In the genomic region with DNA sequence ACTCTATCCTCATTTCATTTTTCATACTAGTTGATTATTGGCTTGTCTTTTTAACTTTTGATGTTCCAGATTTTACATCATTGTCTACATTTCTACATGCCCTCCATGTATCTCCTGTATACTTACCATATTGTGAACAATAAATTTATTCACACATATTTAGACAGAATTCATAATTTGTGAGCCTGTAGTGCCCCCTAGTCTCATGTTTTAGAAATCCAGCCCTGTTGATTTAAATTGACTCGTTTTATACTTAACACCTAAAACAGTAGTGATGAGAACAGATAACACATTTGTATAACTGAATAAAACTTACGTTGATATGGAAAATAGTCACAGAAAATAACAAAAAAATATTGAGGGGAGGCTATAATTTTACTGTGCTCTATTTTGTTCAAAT, we compare ENCODE assay signal across 31 mouse cellular contexts. TPM values are rescaled to one million over a fixed set of nuclear protein-coding genes. Genes with fewer than 3 reads are reported as not detected.
A peak's percentile ranks its signal among the peaks of the same experiment; 100 is the strongest.
DNase-seq lines count a peak whose midpoint lies in the region; ATAC-seq and TF ChIP-seq lines count a peak whose summit lies in the region.
"Had no signal": no experiment of that assay in that cellular context is flagged by ENCODE, and none has a peak within 500 bp of the region (broad histone marks: within the 10 kb centered on the region; RNA-seq: fewer than 3 reads in every experiment).

No protein-coding gene starts in this region.

- H3K9ac ChIP-seq in lung, embryonic 14.5 days, result no peak overlapping the region
- H3K9ac ChIP-seq in neural tube, embryonic 15.5 days (replicated peaks), result no peak overlapping the region
- H3K9ac ChIP-seq: embryonic facial prominence, embryonic 13.5 days; forebrain, embryonic 13.5 days; hindbrain, embryonic 12.5 days; limb, embryonic 15.5 days; liver, embryonic 14.5 days; lung, embryonic 15.5 days had no signal

- TF ChIP-seq CTCF in lung, embryonic 14.5 days (IDR thresholded peaks at IDR 0.05; ENCODE audit: low read depth), result no peak
- no peak for TF ChIP-seq CTCF in brain, embryonic 14.5 days (IDR thresholded peaks at IDR 0.05; ENCODE audit: borderline replicate concordance, extremely low read depth, insufficient read depth, insufficient read length)

- H3K27me3 ChIP-seq in lung, embryonic 14.5 days (ENCODE audit: insufficient read depth, low read length), result no peaks in the 10 kb centered on the region
- H3K27me3 ChIP-seq in neural tube, embryonic 15.5 days (replicated peaks), result no peaks in the 10 kb centered on the region
- H3K27me3 ChIP-seq: CH12.LX; embryonic facial prominence, embryonic 13.5 days; forebrain, embryonic 13.5 days; hindbrain, embryonic 12.5 days; limb, embryonic 15.5 days; lung, embryonic 15.5 days had no signal

- no peak overlapping the region for H3K4me2 ChIP-seq in lung, embryonic 14.5 days
- H3K4me2 ChIP-seq in neural tube, embryonic 15.5 days, result no peak overlapping the region
- H3K4me2 ChIP-seq: embryonic facial prominence, embryonic 13.5 days; forebrain, embryonic 13.5 days; hindbrain, embryonic 12.5 days; limb, embryonic 15.5 days; lung, embryonic 15.5 days had no signal

- H3K4me3 ChIP-seq in lung, embryonic 14.5 days (ENCODE audit: low read depth, low read length), result no peak overlapping the region
- H3K4me3 ChIP-seq in neural tube, embryonic 15.5 days (replicated peaks), result no peak overlapping the region
- H3K4me3 ChIP-seq: embryonic facial prominence, embryonic 13.5 days; erythroblast, embryonic 14.5 days; forebrain, embryonic 13.5 days; hindbrain, embryonic 12.5 days; limb, embryonic 15.5 days; lung, embryonic 15.5 days had no signal

- no peak overlapping the region for H3K27ac ChIP-seq in lung, embryonic 14.5 days (ENCODE audit: low read depth)
- H3K27ac ChIP-seq in neural tube, embryonic 15.5 days (replicated peaks), result no peak overlapping the region
- H3K27ac ChIP-seq: embryonic facial prominence, embryonic 13.5 days; forebrain, embryonic 13.5 days; hindbrain, embryonic 12.5 days; limb, embryonic 15.5 days; liver, embryonic 14.5 days; lung, embryonic 15.5 days; macrophage; stomach, postnatal 0 days had no signal

- WGBS in lung, embryonic 14.5 days, result 71% methylated on average over 2 of the region's 2 CpGs
- 79% methylated on average over 2 of the region's 2 CpGs for WGBS in neural tube, embryonic 15.5 days

- no peak for DNase-seq in frontal cortex, postnatal 14 days (ENCODE audit: low spot score in 2 of 2)
- DNase-seq in lung, embryonic 14.5 days, result peak; percentile 1
- DNase-seq in lung, postnatal 14 days, result no peak
- DNase-seq in 3T3-L1 (ENCODE audit: low read depth, low spot score), result peak; percentile 15
- peak; percentile 1 for DNase-seq in brain, embryonic 14.5 days (ENCODE audit: low read depth)
- DNase-seq: adrenal gland, adult 2 months; B cell, adult 2 months; cerebellum, adult 8-10 months; cerebellum, postnatal 36 days; embryo, embryonic 11 days; gastrocnemius, postnatal 14 days; kidney, adult 9 months; kidney, postnatal 14 days; layer of hippocampus, postnatal 36 days; left cerebral cortex, postnatal 4 days had no signal

- H3K36me3 ChIP-seq in lung, embryonic 14.5 days (ENCODE audit: insufficient read depth), result no peaks in the 10 kb centered on the region
- no peaks in the 10 kb centered on the region for H3K36me3 ChIP-seq in neural tube, embryonic 15.5 days
- H3K36me3 ChIP-seq: embryonic facial prominence, embryonic 13.5 days; G1E; hindbrain, embryonic 12.5 days; limb, embryonic 15.5 days; lung, embryonic 15.5 days had no signal

- no peak for TF ChIP-seq POLR2A in brain, embryonic 14.5 days (IDR thresholded peaks at IDR 0.05; ENCODE audit: borderline replicate concordance, extremely low read depth, insufficient read depth, insufficient read length, poor library complexity, severe bottlenecking)

- H3K9me3 ChIP-seq in lung, embryonic 14.5 days (ENCODE audit: low read depth, low read length), result no peaks in the 10 kb centered on the region
- H3K9me3 ChIP-seq in neural tube, embryonic 15.5 days (replicated peaks), result no peaks in the 10 kb centered on the region
- H3K9me3 ChIP-seq: embryonic facial prominence, embryonic 13.5 days; forebrain, embryonic 13.5 days; G1E; hindbrain, embryonic 12.5 days; limb, embryonic 15.5 days; lung, embryonic 15.5 days had no signal

- ATAC-seq in frontal cortex, adult (ENCODE audit: low TSS enrichment), result peak; percentile 52; the same call in 1 of the 2 replicates
- no peak for ATAC-seq in lung, embryonic 14.5 days (ENCODE audit: insufficient read depth)
- ATAC-seq in neural tube, embryonic 15.5 days (ENCODE audit: low FRiP score), result no peak
- ATAC-seq: forebrain, embryonic 13.5 days had no signal

- H3K4me1 ChIP-seq in lung, embryonic 14.5 days (ENCODE audit: insufficient read depth), result no peaks in the 10 kb centered on the region
- H3K4me1 ChIP-seq in neural tube, embryonic 15.5 days, result no peaks in the 10 kb centered on the region
- H3K4me1 ChIP-seq: embryonic facial prominence, embryonic 13.5 days; forebrain, embryonic 13.5 days; hindbrain, embryonic 12.5 days; limb, embryonic 15.5 days; lung, embryonic 15.5 days had no signal

RNA-seq across cellular contexts. Expression of gene Vmn1r27, which starts 2.5 kb away (rescaled TPM):
- polyA plus RNA-seq in lung, embryonic 14.5 days (2014; fragmentation: Nextera tagmentation; extraction: Ambion mirVana), result not detected in 2 replicates
- polyA plus RNA-seq in brain, embryonic 14.5 days (2012; rRNA removed), result not detected in 2 replicates
- not detected in 2 replicates for polyA plus RNA-seq in neural tube, embryonic 15.5 days (2015; fragmentation: Nextera tagmentation; extraction: Ambion mirVana)
- polyA plus RNA-seq: adrenal gland, adult 2 months; embryonic facial prominence, embryonic 13.5 days; forebrain, embryonic 13.5 days; G1E; heart, embryonic 14.5 days; hindbrain, embryonic 12.5 days; intestine, embryonic 14.5 days; limb, embryonic 15.5 days; liver, embryonic 14.5 days; lung, embryonic 15.5 days; macrophage; stomach, postnatal 0 days; thymus, postnatal 0 days had no signal

RNA-seq across cellular contexts. Expression of gene Vmn1r28, which starts 45.7 kb away (rescaled TPM):
- not detected in 2 replicates for polyA plus RNA-seq in lung, embryonic 14.5 days (2014; fragmentation: Nextera tagmentation; extraction: Ambion mirVana)
- polyA plus RNA-seq in brain, embryonic 14.5 days (2012; rRNA removed), result not detected in 2 replicates
- polyA plus RNA-seq in neural tube, embryonic 15.5 days (2015; fragmentation: Nextera tagmentation; extraction: Ambion mirVana), result not detected in 2 replicates
- polyA plus RNA-seq: adrenal gland, adult 2 months; embryonic facial prominence, embryonic 13.5 days; erythroblast, embryonic 14.5 days; forebrain, embryonic 13.5 days; G1E; heart, embryonic 14.5 days; hindbrain, embryonic 12.5 days; intestine, embryonic 14.5 days; limb, embryonic 15.5 days; liver, embryonic 14.5 days; lung, embryonic 15.5 days; macrophage; stomach, postnatal 0 days; thymus, postnatal 0 days had no signal

Comparison
In these comparisons a context has a peak if more than half of its experiments do, and no peak if none do; other contexts are left out.
1. DNase-seq: peak in lung, embryonic 14.5 days (single experiment), 3T3-L1 (single experiment) and brain, embryonic 14.5 days (single experiment); none in frontal cortex, postnatal 14 days (0 of 2) and lung, postnatal 14 days (single experiment).